Mouse (Mus musculus) embryonic fibroblast, embryonic 13.5 days (primary cell): ENCODE results near the gene Olfr1019.

Experiments
- CTCF ChIP-seq: IDR thresholded peaks from 2 replicates; pipeline ENCODE4 v1.5.1; 2011; ENCODE audit warnings: mild to moderate bottlenecking, control low read depth, low read length, moderate library complexity, borderline replicate concordance; ENCODE audit not compliant: insufficient read depth
- POLR2A ChIP-seq: IDR thresholded peaks from 2 replicates; pipeline ENCODE4 v1.6.1; 2011; ENCODE audit warnings: low read depth, mild to moderate bottlenecking, control low read depth, low read length, moderate library complexity

GRCm38 (mm10) chr2:85845383-85845782 is at the start of gene Olfr1019:
- TF ChIP-seq CTCF: no peak
- TF ChIP-seq POLR2A: no peak
